Mouse (Mus musculus) layer of hippocampus, postnatal 25 days (tissue): Measurements from ENCODE around the gene Arl15. TPM values are rescaled to one million over a fixed set of nuclear protein-coding genes. Genes with fewer than 3 reads are reported as not detected.

ENCODE experiments used
- DNase-seq, 2 experiments: peaks; one replicate each; pipeline ENCODE4 v3.0.0; 2022; ENCODE audit warnings: mixed read lengths in 2 of 2, low spot score in 1 of 2; ENCODE audit errors: extremely low spot score in 1 of 2
- total RNA-seq, 2 experiments: library from RNA; stranded (reverse); gene quantifications; 2 replicates each; pipeline ENCODE4 v1.2.3; 2021

Arl15 gene
- total RNA-seq, 2 experiments from 2014 or later, result 62.8 to 65.1 TPM

DNA sequence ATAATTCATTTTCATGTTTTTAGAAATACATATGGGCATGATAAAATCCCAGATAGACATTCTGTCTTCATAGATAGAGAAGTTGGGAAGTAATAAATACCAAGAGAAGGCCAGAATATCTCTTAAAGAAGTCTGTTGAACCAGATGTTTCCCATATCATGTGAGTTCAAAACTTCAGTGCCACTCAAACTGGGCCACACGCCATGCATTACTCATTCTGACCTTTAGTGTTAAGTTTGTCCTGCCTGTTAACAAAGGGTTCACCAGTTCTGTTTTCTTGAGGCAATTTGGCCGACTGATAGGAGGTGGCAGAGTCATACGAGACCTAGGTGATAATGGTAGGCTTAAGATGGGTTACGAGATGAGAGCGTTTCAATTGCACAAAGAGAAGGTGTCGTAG, 71.1 kb downstream of the Arl15 start:
- no peak for DNase-seq

DNA sequence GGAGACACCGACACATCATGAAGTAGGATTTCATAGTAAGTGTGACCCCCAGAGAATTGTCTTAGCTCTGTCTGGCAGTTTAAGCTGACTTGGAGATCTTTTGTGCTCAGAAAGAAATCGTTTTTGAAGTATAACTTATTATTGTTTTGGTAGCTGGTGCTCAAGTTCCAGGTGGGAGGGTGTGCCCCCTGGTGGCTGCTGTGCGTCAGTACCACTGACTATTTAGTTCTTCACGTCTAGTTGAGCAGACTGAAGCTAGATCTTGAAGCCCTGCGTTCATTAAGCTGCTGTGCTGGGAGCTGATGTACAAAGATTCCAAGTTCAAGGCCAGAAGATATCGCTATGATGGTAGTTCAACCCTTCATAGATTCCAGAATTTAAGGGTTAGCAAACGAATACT, 71.5 kb downstream of the Arl15 start:
- DNase-seq, result peak in 1 of 2 experiments; percentile 65

DNA sequence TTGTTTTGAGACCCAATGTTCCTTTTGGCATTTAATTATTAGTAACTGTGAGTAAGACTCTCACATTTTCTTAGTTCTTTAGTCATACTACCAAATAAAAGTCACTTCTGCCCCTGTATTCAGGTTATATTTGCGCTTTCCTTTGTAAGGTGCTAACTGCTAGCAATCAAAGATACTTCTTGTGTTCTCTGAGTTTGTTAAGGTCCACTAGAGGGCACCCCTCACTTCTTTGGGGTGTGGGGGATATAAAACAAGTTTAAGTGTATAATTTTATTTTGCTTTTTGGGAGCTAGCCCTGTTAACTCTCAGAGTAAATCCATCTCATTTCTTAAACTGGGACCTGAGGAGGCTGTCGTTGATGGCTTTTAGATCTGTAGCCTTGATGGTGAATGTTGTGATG, 73.4 kb downstream of the Arl15 start:
- no peak for DNase-seq

DNA sequence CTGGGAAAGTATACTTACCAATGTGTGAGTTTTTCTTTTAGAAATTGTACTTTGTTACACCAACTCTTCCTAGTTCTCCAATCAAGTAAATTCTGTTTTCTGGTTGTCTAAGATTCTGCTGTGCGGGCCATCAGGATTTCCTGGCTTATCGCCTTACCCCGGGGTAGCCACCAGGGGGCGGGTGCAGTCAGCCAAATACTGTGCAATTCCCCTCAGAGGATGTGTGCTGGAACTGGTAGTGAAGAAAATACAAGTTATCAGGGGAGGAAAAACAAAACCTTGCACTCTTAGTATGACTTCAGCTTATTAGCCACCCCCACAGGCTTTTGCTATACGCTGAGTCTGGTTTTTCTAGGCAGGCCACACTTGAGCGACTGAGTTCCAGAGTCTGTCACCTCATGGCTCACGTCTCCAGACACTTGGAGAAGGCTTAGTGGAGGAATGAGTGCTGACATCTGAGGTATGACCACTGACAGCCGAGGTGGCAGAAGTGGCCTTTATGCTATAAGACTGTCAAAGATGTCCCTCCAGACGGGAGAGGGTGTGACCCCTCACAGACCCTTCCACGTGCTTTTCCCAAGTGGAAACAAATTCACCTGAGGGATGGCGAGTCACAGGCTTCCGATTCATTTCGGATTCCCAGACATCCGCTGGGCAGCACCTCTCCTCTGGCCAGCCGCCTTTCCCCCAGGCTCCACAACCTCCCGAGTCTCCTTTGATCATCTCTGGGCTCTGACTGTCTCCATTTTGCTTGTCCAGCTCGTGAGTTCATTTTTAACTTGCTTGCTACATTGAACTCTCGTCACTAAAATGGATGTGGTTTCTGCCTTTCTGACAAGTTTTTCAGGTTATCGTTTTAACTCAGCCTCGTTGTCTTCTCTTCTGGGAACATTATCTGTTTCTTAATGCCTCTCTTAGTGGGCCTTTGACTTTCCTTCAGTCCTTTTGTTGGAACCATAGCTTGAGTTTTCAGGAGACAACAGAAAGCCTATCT, 75.2 kb downstream of the Arl15 start:
- peak; percentile 42 to 67 for DNase-seq

DNA sequence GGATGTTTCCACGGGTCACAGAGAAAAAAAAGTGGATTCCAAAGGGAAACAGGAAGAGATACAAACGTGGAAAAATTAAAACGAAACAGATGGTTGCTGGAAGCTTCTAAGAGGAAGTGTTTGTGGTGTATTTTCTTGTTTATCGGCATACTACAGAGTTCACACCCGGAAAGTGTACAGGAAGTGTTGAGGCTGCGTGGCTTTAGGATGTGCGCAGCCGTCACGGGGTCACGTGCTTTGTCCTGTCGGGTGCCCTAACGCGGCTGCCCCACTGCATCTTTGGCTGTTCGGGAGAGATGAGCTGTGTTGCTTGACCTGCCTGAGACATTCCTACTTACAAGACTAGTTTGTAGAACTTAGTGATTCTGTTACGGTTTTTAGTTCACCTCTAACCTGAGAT, 76.1 kb downstream of the Arl15 start:
- DNase-seq, result no peak

DNA sequence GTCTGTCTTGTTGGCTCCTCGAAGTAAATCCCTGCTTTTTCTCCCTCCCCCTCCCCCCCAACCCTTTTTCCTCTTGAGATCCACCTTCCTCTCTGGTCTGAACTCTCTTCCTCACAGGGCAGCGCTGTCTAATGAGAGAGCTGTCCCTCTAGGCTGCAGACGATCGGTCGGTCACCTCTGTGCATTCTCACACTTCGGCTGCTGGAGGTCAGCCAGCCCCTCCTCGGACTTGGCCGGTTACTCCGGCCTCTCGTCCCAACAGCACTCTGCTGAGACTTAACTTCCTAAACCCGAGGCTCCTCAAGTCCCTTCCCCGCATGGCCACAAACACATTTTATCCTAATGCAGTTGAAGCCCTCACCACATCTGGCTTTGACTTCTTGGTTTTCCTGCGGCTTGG, 77.5 kb downstream of the Arl15 start:
- DNase-seq, result no peak

DNA sequence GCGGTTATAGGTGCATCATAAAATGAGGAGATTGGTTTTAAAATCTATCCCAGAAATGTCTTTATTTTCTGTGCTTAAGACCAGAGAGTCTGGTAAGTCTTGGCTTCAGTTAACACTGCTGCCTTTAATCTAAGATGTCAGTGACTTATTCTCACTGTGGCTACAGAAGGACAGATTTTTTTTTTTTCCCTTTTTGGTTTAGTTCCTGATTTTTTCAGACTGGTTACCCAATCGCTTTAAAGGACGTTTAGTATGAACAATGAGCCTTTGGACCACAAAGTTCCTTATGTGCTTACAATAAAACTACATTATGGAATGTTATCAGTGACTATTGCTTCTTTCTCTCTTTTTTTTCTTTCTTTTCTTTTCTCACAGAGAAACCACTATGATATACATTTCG, 81.4 kb downstream of the Arl15 start:
- no peak for DNase-seq

DNA sequence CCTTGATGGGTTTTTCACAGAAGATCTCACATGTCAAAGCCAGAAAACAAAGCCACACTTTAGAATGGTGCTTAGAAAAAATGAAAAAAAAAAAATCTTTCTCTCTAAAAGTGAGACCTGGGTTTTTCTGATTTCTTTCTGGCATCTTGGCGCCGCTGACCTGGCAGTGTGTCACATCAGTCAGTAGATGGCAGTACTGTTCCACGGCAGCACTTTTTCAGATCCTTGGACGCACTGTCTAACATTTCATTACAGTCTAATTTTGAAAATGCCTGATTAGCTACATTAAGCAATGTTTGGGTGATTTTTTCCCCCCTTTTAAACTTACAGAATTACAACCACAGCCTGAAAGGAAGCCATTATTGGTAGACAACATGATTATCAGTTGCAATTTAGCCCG, 83.1 kb downstream of the Arl15 start:
- peak in 1 of 2 experiments; percentile 71 for DNase-seq

DNA sequence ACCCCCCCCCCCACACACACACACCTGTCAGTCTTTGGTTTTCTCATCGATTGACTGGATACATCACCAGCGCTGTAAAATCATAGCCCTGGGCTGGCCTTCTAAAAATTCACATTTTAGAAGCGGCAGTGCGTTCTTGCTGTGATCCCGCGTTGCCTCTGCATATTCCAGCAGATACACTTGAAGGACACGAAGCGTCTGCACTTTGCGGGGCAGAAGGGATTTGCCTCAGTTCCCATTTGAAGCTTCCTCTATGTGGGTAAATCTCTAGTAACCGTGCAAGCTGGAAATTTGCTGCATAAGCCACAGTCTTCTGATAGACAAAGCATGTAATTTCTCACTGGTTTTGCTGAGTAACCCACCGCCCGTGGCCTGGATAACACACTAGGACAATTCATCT, 84.3 kb downstream of the Arl15 start:
- DNase-seq, result no peak

DNA sequence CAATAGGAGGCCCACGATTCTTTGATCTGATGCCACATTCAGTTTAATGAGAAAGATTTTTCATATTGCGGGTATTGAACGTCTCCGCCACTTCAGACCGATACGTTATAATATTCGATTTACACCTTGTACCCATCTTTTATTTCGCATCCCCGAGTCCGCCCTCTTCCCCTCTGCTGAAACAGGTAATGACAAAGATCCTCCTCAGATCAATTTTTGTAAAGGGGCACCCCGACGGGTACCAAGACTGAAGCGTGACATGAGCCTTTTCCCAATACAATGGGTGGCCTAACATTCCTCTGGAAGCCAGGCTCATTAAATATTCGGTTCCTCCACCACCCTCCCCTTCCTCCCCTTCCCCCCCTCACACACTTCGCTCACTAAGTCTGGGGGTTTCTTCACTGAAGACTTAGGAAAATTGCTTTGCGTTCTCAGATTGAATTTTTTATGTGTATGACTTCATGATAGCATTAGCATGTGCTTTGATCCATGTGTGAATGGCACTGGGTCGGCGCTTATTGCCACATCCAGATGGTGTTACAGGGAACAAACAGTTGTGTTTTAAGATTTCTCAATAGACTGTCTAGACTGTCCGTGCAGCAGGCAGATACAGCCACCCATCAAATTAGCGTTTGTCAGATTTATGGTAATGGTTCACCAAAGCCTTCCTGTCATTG, 85.5 kb downstream of the Arl15 start:
- no peak for DNase-seq

DNA sequence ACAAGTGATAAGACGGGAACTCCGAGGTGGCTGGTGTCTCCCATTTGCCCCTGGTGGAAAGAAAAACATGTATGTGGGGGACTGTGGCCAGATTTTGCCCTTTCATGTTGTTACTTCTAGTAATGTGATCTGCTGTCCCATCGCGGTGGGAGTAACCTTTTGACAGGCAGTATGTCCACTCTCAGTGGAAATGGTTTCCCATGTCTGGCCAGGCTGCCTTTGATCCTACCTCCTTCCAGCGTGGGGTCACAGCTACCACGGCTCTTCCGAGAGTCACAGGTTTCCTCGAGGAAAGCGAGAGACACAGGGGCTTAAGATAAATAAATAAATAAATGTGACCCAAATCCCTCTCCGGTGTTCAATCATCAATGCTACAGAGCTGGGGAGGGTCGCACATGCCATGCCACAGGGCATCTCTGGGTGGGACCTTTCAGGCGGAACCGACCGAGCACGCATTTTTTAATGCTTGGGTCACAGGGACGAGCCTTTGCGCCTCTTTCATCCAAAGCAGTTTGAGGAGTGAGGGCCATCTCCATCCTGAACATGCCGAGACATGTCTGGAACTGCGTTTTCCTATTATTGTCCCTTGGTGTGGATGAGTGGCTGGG, 86.4 kb downstream of the Arl15 start:
- DNase-seq, result no peak

DNA sequence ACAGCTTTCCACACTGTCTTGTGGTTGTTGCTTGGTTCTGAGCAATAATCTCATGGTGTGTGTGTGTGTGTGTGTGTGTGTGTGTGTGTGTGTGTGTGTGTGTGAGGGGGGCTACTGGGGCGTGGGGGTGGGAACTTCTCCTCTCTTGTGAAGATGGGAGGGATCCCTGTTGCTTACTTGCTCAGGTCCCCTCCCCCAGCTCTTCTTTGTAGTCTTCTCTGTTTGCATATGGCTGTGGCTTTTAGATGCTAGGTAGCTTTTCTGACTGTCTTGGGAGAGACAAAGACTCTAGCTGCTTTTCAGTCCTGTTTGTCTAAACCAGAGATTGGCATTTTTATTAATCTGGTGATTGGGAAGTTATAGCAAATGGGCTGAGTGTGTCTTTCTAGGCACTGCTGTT, 88.7 kb downstream of the Arl15 start:
- no peak for DNase-seq

DNA sequence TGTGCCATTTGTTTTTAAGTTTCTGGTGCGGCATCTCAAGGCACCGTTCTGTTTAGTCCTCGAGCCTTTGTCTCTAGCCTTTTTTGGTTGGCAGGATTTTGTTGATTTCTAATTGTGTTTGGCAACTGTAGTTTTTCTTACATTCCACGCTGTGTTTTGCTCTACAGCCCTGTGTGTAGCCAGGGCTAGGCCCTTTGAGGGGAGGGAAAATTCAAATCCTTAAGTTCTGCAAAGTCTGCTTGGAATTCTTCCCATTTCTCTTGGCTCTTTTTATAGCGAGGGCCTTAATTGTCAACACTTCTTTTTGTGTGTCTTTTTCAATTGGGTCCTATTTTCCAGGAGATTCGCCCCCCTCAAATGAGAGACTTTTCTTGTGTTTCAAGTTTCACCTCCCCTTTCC, 92.8 kb downstream of the Arl15 start:
- no peak for DNase-seq

DNA sequence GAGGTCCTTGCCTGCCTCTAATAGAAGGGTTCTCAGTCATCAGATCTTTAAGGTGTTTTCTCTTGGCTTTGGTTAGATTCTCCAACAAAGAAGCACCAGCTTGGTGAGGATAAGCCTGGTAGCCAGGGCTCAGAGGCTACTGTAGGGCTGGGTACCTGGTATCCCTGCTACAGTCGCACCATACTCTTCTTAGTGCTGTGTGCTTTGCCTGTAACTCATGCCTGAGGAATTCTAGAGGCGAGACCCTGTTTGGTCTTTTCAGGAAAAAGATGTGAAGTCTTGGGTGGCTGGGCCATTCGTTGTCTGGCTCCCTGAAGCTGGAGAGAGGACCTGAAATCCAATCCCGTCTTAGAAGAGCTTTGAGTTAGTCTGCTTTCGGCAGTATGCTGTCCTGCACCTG, 93.8 kb downstream of the Arl15 start:
- no peak for DNase-seq

DNA sequence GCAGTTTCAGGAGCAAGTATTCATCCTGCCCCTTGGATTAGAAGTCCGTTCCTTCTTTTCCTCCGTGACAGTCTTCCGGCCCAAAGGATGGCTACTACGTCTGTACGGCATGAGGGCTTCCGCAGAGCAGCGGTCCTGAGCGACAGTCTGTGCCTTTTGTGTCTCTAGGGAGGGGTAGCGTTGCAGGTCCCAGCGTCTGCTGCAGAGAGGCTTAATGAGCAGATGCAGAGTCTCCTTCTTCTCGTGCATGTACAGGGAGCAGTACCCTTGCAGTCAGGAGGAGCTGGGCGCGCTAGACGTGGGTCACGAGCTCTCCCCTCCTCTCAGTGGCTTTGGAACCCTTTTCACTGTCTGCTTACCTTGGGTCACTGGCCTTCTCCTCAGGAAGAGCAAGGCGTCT, 94.4 kb downstream of the Arl15 start:
- no peak for DNase-seq

DNA sequence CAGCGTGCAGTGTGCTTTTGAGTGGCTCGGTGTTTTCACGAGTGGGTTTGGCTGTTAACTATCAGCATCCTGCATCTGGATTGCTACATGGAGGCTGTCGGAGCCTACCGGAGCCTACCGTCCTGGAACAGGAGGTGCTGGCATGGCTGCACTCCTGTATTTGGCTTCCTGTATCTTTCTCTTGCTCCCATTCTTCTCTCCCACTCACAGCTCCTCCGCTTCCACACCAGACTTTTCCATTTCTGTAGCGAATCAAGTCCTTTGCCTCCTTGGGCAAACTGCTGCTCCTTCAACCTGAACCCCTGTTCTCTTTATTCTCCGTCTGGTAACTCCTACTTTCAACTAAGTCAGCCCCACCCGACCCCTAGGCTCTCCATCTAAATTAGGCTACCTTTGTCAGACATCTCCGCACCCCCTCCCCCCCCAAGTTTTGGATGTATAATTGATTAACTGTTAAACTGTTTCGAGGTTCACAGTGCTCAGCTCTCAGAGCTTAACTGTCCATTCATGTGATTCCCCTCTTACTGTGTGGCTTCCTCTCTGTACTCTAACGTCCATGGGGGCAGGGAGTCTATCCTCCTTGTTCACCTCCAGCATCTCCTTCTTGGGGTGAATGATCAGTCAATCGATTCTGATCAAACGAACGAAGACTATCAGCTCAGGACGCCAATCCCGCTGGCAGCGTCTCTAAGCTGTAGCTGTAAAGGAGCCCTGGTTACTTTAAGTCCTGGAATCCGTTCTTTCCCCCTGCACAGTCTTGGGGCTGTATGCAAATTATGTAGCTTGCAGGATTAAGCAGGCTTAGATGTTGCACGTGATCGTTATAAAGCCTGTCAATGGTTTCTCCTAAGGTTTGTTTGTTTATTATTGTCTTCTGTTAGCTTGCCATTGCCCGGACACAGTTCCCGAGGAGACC, 95.1 kb downstream of the Arl15 start:
- DNase-seq, result no peak

DNA sequence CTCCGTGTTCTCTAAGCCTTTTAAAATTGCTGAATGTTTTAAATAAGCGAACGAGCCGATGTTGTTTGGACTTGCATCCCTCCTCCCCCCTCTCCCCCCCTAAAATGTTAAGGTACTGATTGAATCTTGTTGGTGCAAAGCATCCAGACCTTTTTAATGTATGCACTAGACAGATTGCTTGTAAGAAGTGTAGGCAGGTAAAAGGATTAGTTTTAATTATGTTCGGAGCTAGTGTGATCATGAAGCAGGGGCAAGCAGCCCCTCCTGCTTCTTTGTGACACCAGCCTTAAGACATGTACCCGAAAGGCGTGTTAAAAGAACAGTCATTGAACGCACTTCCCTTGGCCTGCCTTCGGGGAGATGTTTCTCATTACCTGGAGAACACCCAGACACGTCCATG, 102.4 kb downstream of the Arl15 start:
- no peak for DNase-seq

DNA sequence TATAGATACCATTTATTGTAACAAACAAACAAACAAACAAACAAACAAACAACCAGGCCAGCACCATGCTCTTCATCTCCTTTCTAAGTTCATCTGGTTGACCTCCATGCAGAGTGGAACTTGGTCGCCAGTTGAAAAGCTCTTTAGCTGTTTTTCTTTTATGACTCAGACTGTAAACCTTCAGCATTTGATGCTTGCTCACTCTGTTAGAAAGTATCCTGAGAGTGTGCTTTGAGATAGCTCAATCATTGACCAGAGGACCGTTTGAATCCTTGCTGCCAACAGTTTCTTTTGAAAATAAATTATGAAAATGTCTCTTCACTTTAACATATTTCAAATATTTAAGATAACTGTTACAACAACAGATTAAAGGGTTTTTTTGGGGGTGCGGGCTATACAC, 103.2 kb downstream of the Arl15 start:
- no peak for DNase-seq

DNA sequence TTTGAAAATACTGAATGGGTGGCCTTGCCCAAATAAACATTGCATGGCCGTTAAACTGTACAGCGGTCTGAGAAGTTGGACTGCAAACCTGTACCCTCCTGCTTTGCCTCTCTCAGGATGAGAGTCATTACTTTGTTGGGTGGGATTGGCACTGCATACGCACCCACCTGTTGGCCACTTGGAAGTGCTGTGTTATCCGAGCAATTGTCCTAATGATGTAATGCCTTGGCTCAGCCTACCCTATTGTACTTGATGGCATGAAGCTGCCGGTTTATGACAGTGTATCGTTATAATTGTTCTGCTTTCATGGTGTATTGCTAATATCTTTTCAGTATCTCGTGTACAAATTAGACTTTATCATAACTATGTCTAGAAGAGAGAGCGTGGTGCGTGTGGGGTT, 103.6 kb downstream of the Arl15 start:
- no peak for DNase-seq

DNA sequence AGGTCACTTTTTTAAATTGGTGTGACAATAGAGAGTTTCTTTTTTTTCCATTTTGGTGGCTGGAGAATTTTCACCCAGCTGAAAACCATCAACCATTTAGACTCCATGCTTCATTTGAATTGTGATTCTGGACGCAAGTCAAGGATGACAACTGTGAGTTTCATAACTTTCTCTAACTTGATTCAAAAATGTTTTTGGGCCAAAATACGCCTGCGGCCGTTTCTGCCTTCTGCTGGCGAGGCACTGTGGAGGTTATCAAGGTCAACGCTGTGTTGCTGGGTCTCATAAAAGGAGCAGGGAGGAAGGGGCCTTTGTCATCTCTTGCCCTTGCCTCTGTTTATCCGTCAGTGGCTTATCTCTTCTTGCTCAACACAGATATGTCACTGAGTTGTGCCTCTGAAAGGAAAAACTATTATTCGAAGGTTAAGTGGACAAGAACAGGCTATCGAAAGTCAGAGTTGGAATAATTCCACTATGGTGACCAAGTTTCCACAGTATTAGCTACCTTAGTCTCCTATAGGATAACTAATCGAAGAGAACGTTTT, 106.8 kb downstream of the Arl15 start:
- DNase-seq, result no peak
